Mouse (Mus musculus): ENCODE measurements around the gene Tlr13. TPM values are rescaled to one million over a fixed set of nuclear protein-coding genes. Genes with fewer than 3 reads are reported as not detected.

The Tlr13 gene
- under 1 TPM in 1 of 2 experiments, not detected in 1; 0.12 TPM for total RNA-seq (2023)

DNA sequence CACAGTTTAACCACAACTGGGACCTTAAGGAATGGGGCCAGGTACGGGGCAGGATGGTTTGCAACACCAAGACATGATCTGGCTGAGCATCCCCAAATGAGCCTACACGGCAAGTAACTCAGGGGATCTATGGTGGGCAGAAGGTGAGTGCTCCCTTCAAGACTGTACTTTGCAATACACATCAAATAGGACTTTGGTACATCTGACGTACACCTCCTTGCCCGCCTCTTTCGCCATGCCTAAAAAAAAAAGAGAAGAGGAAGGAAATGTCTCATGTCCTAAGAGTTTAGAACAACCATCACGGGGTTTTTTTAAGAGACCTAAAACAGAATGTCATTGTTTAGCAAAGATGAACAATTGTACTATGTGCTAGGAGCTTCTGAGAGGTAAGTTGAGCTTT lies at the start of gene Tlr13:
Gene Tlr13 (plus strand): TSS at position 269 of the 400 bp plus-strand sequence.

GRCm38 (mm10) chrX:106186713-106187649 lies 44.0 kb downstream of the Tlr13 start, which contains the start of gene Pgk1:
TSS of gene Pgk1 (plus strand) at chrX:106187100.

Other genes starting within 250 kb of the Tlr13 start
- gene Atrx, start 213.8 kb upstream of the Tlr13 start, total RNA-seq (2023): 100 to 1,000 TPM; 237 to 260 TPM
- gene Magt1, start 131.3 kb upstream of the Tlr13 start, total RNA-seq (2023): 10 to 100 TPM; 36.1 to 45.6 TPM
- 100 to 1,000 TPM; 107 to 138 TPM for gene Cox7b, start 127.5 kb upstream of the Tlr13 start, total RNA-seq (2023)
- gene Atp7a, start 115.9 kb upstream of the Tlr13 start, total RNA-seq (2023): 10 to 100 TPM; 14.5 to 15.5 TPM
- 10 to 100 TPM; 71.7 to 87.8 TPM for gene Pgk1, start 43.9 kb downstream of the Tlr13 start, total RNA-seq (2023)
- gene Taf9b, start 78.0 kb downstream of the Tlr13 start, total RNA-seq (2023): 10 to 100 TPM; 11.3 TPM
- gene Fnd3c2, start 112.2 kb downstream of the Tlr13 start, total RNA-seq (2023): not detected